Mouse (Mus musculus) thymus, postnatal 25 days (tissue): Measurements from ENCODE around the gene Uba6.

Source experiments
- DNase-seq: peaks from one replicate; pipeline ENCODE4 v3.0.0; 2022

Uba6 gene

GRCm38 (mm10) chr5:86172449-86173161 lies at the start of gene Uba6:
Uba6 (minus strand) TSS chr5:86172803.
- peak; percentile 100 for DNase-seq

- DNase-seq, result no peak
These were observed 25.2 kb upstream of the Uba6 start, which contains the start of gene Gnrhr for GRCm38 (mm10) chr5:86197801-86198200. Gnrhr (minus strand) TSS chr5:86197901.

- no peak for DNase-seq
These were observed 18.8 kb upstream of the Uba6 start for GRCm38 (mm10) chr5:86191356-86191755.

- peak; percentile 24 for DNase-seq
These were observed 18.2 kb upstream of the Uba6 start for GRCm38 (mm10) chr5:86190770-86191169.

- DNase-seq, result no peak
These were observed 17.7 kb upstream of the Uba6 start for GRCm38 (mm10) chr5:86190290-86190689.

GRCm38 (mm10) chr5:86187441-86187840 lies 14.8 kb upstream of the Uba6 start:
- DNase-seq, result no peak

- DNase-seq, result no peak
These were observed 1.2 kb upstream of the Uba6 start for GRCm38 (mm10) chr5:86173778-86174177.

GRCm38 (mm10) chr5:86172088-86172448 lies 535 bp downstream of the Uba6 start:
- DNase-seq, result no peak

- DNase-seq, result no peak
These were observed 42.8 kb downstream of the Uba6 start for GRCm38 (mm10) chr5:86129828-86130227.

- no peak for DNase-seq
These were observed 43.9 kb downstream of the Uba6 start for GRCm38 (mm10) chr5:86128749-86129148.

- DNase-seq, result no peak
These were observed 54.0 kb downstream of the Uba6 start for GRCm38 (mm10) chr5:86118457-86119094.

GRCm38 (mm10) chr5:86113997-86114396 lies 58.6 kb downstream of the Uba6 start:
- DNase-seq, result no peak

- DNase-seq, result no peak
These were observed 59.6 kb downstream of the Uba6 start for GRCm38 (mm10) chr5:86113037-86113436.

- DNase-seq, result no peak
These were observed 61.5 kb downstream of the Uba6 start for GRCm38 (mm10) chr5:86111074-86111473.

- no peak for DNase-seq
These were observed 66.0 kb downstream of the Uba6 start for GRCm38 (mm10) chr5:86106610-86107009.

- no peak for DNase-seq
These were observed 70.4 kb downstream of the Uba6 start for GRCm38 (mm10) chr5:86102176-86102575.

- DNase-seq, result no peak
These were observed 72.0 kb downstream of the Uba6 start for GRCm38 (mm10) chr5:86100621-86101020.

- DNase-seq, result no peak
These were observed 73.6 kb downstream of the Uba6 start for GRCm38 (mm10) chr5:86098988-86099387.

GRCm38 (mm10) chr5:86094754-86095153 lies 77.8 kb downstream of the Uba6 start:
- no peak for DNase-seq

- DNase-seq, result peak; percentile 40
These were observed 85.9 kb downstream of the Uba6 start for GRCm38 (mm10) chr5:86086751-86087150.

GRCm38 (mm10) chr5:86084979-86085378 lies 87.6 kb downstream of the Uba6 start:
- no peak for DNase-seq

- DNase-seq, result no peak
These were observed 88.6 kb downstream of the Uba6 start for GRCm38 (mm10) chr5:86083987-86084386.

GRCm38 (mm10) chr5:86078720-86079334 lies 93.8 kb downstream of the Uba6 start:
- DNase-seq, result no peak

GRCm38 (mm10) chr5:86072756-86073386 lies 99.7 kb downstream of the Uba6 start:
- no peak for DNase-seq
